7 mouse cellular contexts compared by ENCODE assay signal in genomic region chrX:7416178-7416871, GRCm38 (mm10). TPM values are rescaled to one million over a fixed set of nuclear protein-coding genes. Genes with fewer than 3 reads are reported as not detected.
DNase-seq lines count a peak whose midpoint lies in the region; ATAC-seq lines count a peak whose summit lies in the region.

No protein-coding gene starts in this region.

- peak; percentile 53 for DNase-seq in embryo, embryonic 11 days
- DNase-seq in heart, postnatal 10 days: peak; percentile 58 to 63
- peak; percentile 33 to 84 for DNase-seq in left cerebral cortex, adult 8-10 months (ENCODE audit: low spot score in 2 of 2)
- no peak for DNase-seq in liver, embryonic 11.5 days (ENCODE audit: low spot score)

- WGBS in forebrain, embryonic 16.5 days: 26% methylated on average over 12 of the region's 12 CpGs
- 25% methylated on average over 12 of the region's 12 CpGs for WGBS in midbrain, embryonic 16.5 days
- WGBS in liver, embryonic 11.5 days: 68% methylated on average over 12 of the region's 12 CpGs

- peak overlapping the region; percentile 16; the same call in 1 of the 2 replicates for H3K4me2 ChIP-seq in forebrain, embryonic 16.5 days (ENCODE audit: low read length)
- H3K4me2 ChIP-seq in midbrain, embryonic 16.5 days (ENCODE audit: low read length): peak overlapping the region; percentile 23
- no peak overlapping the region for H3K4me2 ChIP-seq in liver, embryonic 11.5 days

- no peaks in the 10 kb centered on the region for H3K27me3 ChIP-seq in forebrain, embryonic 16.5 days (replicated peaks; ENCODE audit: control insufficient read depth, insufficient read depth, low read length)
- no peaks in the 10 kb centered on the region for H3K27me3 ChIP-seq in midbrain, embryonic 16.5 days (ENCODE audit: control insufficient read depth, insufficient read depth, low read depth, low read length)
- H3K27me3 ChIP-seq in liver, embryonic 11.5 days (replicated peaks; ENCODE audit: control insufficient read depth, insufficient read depth, low read length): no peaks in the 10 kb centered on the region

- peaks cover 2% of the 10 kb centered on the region; the same call in 1 of the 2 replicates for H3K4me1 ChIP-seq in forebrain, embryonic 16.5 days (replicated peaks; ENCODE audit: control insufficient read depth, insufficient read depth, low read length)
- H3K4me1 ChIP-seq in midbrain, embryonic 16.5 days (ENCODE audit: control insufficient read depth, insufficient read depth, low read length): peaks cover 7% of the 10 kb centered on the region; the same call in 1 of the 2 replicates
- H3K4me1 ChIP-seq in liver, embryonic 11.5 days (replicated peaks; ENCODE audit: control insufficient read depth, insufficient read depth, low read length): no peaks in the 10 kb centered on the region

- H3K9ac ChIP-seq in forebrain, embryonic 16.5 days (replicated peaks; ENCODE audit: low read depth, low read length): no peak overlapping the region; the same call in 1 of the 2 replicates
- no peak overlapping the region for H3K9ac ChIP-seq in midbrain, embryonic 16.5 days (ENCODE audit: low read depth, low read length)
- no peak overlapping the region for H3K9ac ChIP-seq in liver, embryonic 11.5 days (ENCODE audit: low read depth, low read length)

- ATAC-seq in forebrain, embryonic 16.5 days: peak; percentile 91
- peak; percentile 82 for ATAC-seq in midbrain, embryonic 16.5 days
- no peak for ATAC-seq in inflammation-experienced regulatory T-cells, adult 6 months
- ATAC-seq in liver, embryonic 11.5 days (replicated peaks; ENCODE audit: low FRiP score): no peak

- intact Hi-C loops in heart, postnatal 10 days (cut with DNase I): no loop called here

- no peaks in the 10 kb centered on the region for H3K9me3 ChIP-seq in forebrain, embryonic 16.5 days (ENCODE audit: control insufficient read depth, low read length)
- no peaks in the 10 kb centered on the region for H3K9me3 ChIP-seq in midbrain, embryonic 16.5 days (replicated peaks; ENCODE audit: control insufficient read depth, low read length, poor library complexity, severe bottlenecking)
- no peaks in the 10 kb centered on the region for H3K9me3 ChIP-seq in liver, embryonic 11.5 days (ENCODE audit: control insufficient read depth, low read length)

- peak overlapping the region; percentile 63 for H3K27ac ChIP-seq in forebrain, embryonic 16.5 days (ENCODE audit: low read length)
- H3K27ac ChIP-seq in midbrain, embryonic 16.5 days (ENCODE audit: low read length): peak overlapping the region; percentile 80
- no peak overlapping the region for H3K27ac ChIP-seq in liver, embryonic 11.5 days (ENCODE audit: low read depth, low read length)

- H3K36me3 ChIP-seq in forebrain, embryonic 16.5 days (ENCODE audit: control insufficient read depth, insufficient read depth): no peaks in the 10 kb centered on the region
- H3K36me3 ChIP-seq in midbrain, embryonic 16.5 days (ENCODE audit: control insufficient read depth, insufficient read depth, low read length): no peaks in the 10 kb centered on the region
- no peaks in the 10 kb centered on the region for H3K36me3 ChIP-seq in liver, embryonic 11.5 days (ENCODE audit: control insufficient read depth, insufficient read depth, low read length)

- no peak overlapping the region for H3K4me3 ChIP-seq in forebrain, embryonic 16.5 days (replicated peaks; ENCODE audit: low read length)
- no peak overlapping the region for H3K4me3 ChIP-seq in midbrain, embryonic 16.5 days (ENCODE audit: low read depth, low read length)
- H3K4me3 ChIP-seq in liver, embryonic 11.5 days (ENCODE audit: low read depth, low read length): no peak overlapping the region

RNA-seq across cellular contexts. Expression of gene Usp27x, which starts 40.7 kb away (rescaled TPM):
- 1.3 and 2.0 TPM in 2 replicates for polyA plus RNA-seq in forebrain, embryonic 16.5 days (2015; fragmentation: Nextera tagmentation; extraction: Ambion mirVana)
- 1 to 10 TPM in 1 of 2 experiments, under 1 TPM in 1; 0.91 to 1.3 TPM for total RNA-seq in heart, postnatal 10 days (2021)
- 10 to 100 TPM; 13.2 to 15.4 (median 14.1) TPM for total RNA-seq in left cerebral cortex, adult 8-10 months (2022)
- 2.3 and 2.5 TPM in 2 replicates for polyA plus RNA-seq in midbrain, embryonic 16.5 days (2015; fragmentation: Nextera tagmentation; extraction: Ambion mirVana)
- under 1 TPM in 2 of 3 experiments, not detected in 1; 0.25 to 0.51 TPM for polyA plus RNA-seq in inflammation-experienced regulatory T-cells, adult 6 months (2017; shearing (Covaris generic))
- 0.21 and 0.26 TPM in 2 replicates for polyA plus RNA-seq in liver, embryonic 11.5 days (2014; fragmentation: Nextera tagmentation; extraction: Ambion mirVana)

Comparison
In these comparisons a context has a peak if more than half of its experiments do, and no peak if none do; other contexts are left out.
1. ATAC-seq: peak in forebrain, embryonic 16.5 days (single experiment) and midbrain, embryonic 16.5 days (single experiment); none in inflammation-experienced regulatory T-cells, adult 6 months (single experiment) and liver, embryonic 11.5 days (single experiment).